Mouse (Mus musculus) forebrain, embryonic 12.5 days (tissue): ENCODE measurements at regions not wholly inside any gene's neighbourhood (a gene's known extent, or its start where the extent isn't known, plus 50 kb on each side); places are given as distances from the start of the nearest gene placed in this dataset.

Experiments used
- ATAC-seq: fragments of 200-750 bp; cut with Nextera tagmentation; 2 replicates; pipeline ENCODE4 v1.8.0; 2017; ENCODE audit warnings: moderate TSS enrichment; ENCODE audit not compliant: low FRiP score
- H3K27ac ChIP-seq: fragments of 300-500 bp; sonication (generic); 2 replicates; pipeline ENCODE4 v1.5.1; 2016; ENCODE audit warnings: mild to moderate bottlenecking
- H3K27me3 ChIP-seq: fragments of 300-500 bp; sonication (generic); 2 replicates; pipeline ENCODE4 v1.6.1; 2016; ENCODE audit warnings: mild to moderate bottlenecking
- H3K36me3 ChIP-seq: fragments of 300-500 bp; sonication (generic); replicated peaks from 2 replicates; pipeline ENCODE4 v1.6.1; 2016; ENCODE audit warnings: mild to moderate bottlenecking
- H3K4me1 ChIP-seq: fragments of 300-500 bp; sonication (generic); 2 replicates; pipeline ENCODE4 v1.6.1; 2016
- H3K4me2 ChIP-seq: fragments of 300-500 bp; sonication (generic); 2 replicates; pipeline ENCODE4 v1.6.1; 2016; ENCODE audit warnings: mild to moderate bottlenecking, moderate library complexity
- H3K4me3 ChIP-seq: fragments of 300-500 bp; sonication (generic); replicated peaks from 2 replicates; pipeline ENCODE4 v1.5.1; 2016; ENCODE audit warnings: mild to moderate bottlenecking
- H3K9ac ChIP-seq: fragments of 300-500 bp; sonication (generic); 2 replicates; pipeline ENCODE4 v1.6.1; 2016; ENCODE audit warnings: mild to moderate bottlenecking
- H3K9me3 ChIP-seq: fragments of 300-500 bp; sonication (generic); 2 replicates; pipeline ENCODE4 v1.6.1; 2016
- WGBS: fragments of 180-500 bp; shearing (Covaris S2); methylation state at CpG from one replicate; pipeline ENCODE4 v1.1.7; 2016; 5-methylcytosine and 5-hydroxymethylcytosine counted together

DNA sequence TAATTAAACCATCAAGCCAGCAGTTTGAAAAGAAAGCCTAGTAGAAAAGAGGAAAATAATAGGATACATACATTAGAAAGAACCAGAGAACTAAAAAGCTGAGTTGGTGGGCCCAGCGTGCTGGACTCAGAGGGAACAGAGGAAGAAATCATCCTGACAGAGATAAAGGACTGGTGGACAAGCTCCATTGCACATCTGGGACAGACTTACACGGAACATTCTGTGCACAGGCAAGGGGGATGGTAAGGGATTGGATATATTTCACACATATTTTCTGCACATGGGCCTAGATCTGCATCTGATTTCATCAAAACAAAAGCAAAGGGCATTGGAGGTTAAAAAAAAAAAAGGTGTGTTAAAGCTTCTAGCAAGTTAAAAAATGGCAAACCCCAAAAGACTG lies 293.5 kb downstream of the Ice1 start:
- Histone ChIP-seq H3K9me3 (no peaks in the 10 kb centered on the region), H3K9ac (no peak overlapping the region), H3K4me3 (no peak overlapping the region), H3K27ac (no peak overlapping the region), H3K4me1 (peaks cover 21% of the 10 kb centered on the region), H3K27me3 (no peaks in the 10 kb centered on the region), H3K36me3 (no peaks in the 10 kb centered on the region), H3K4me2 (no peak overlapping the region)
- 54% methylated on average over 2 of the region's 2 CpGs for WGBS
- no peak for ATAC-seq

- peaks cover 21% of the 10 kb centered on the region for H3K4me1 ChIP-seq
- ATAC-seq, result no peak
- no peak overlapping the region for H3K27ac ChIP-seq
- no peak overlapping the region for H3K9ac ChIP-seq
- H3K36me3 ChIP-seq, result no peaks in the 10 kb centered on the region
- no peaks in the 10 kb centered on the region for H3K27me3 ChIP-seq
- no peaks in the 10 kb centered on the region for H3K9me3 ChIP-seq
- no peak overlapping the region for H3K4me3 ChIP-seq
- WGBS, result 63% methylated on average over 5 of the region's 5 CpGs
- H3K4me2 ChIP-seq, result no peak overlapping the region
Observed at GRCm38 (mm10) chr13:70344311-70344710, 293.1 kb downstream of the Ice1 start.

DNA sequence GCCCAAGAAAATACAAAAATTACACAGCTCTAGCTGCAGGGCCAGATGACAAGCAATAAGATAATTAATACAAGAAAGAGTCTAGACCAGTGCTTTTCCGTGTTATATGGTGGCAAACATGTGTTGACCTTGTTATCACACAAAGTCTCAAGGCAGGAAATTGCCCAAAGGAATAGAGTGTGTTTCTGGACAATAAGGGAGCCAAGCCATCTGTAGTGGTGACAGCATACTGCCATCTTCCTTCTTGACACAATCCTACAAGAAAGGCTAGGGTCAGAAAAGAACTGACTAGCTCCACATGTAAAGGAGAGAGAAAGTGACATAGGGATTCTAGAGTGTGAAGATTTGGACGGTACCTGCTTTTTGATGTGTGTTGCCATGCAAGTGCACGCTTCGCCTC lies 289.0 kb downstream of the Ice1 start:
- H3K4me1 ChIP-seq, result peaks cover 3% of the 10 kb centered on the region; the same call in 1 of the 2 replicates
- 0 out of 2 replicates have a peak, but pooled peaks cover 3% of the 10 kb centered on the region for H3K9me3 ChIP-seq
- no peak overlapping the region for H3K9ac ChIP-seq
- no peaks in the 10 kb centered on the region for H3K36me3 ChIP-seq
- H3K4me2 ChIP-seq, result no peak overlapping the region
- H3K4me3 ChIP-seq, result no peak overlapping the region
- no peaks in the 10 kb centered on the region for H3K27me3 ChIP-seq
- WGBS, result 91% methylated on average over 4 of the region's 4 CpGs
- no peak overlapping the region for H3K27ac ChIP-seq
- ATAC-seq, result no peak

DNA sequence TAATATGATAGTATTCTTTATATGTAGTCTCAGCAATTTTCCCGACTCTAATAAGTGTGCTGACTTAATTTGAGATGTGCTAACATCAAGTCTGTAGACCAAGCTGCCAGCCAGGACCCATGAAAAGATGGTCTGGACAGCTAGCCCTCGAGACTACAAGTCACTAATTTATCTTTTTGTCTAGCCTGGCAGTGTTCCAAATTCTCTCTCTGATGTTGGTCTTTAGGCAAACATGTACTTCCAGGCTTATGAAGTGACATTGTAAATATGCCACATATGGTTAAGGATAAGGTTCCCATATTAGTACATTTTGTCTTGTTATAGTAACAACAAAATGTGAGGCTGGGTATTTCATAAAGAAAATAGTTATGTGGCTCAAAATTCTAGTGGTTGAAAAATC lies 288.5 kb downstream of the Ice1 start:
- ATAC-seq, result no peak
- 73% methylated on average over 2 of the region's 2 CpGs for WGBS
- peaks cover 1% of the 10 kb centered on the region; the same call in 1 of the 2 replicates for H3K4me1 ChIP-seq

GRCm38 (mm10) chr13:70369647-70370046 lies 267.8 kb downstream of the Ice1 start:
- Histone ChIP-seq H3K27me3 (no peaks in the 10 kb centered on the region), H3K4me2 (no peak overlapping the region), H3K9ac (no peak overlapping the region), H3K9me3 (no peaks in the 10 kb centered on the region), H3K4me3 (no peak overlapping the region), H3K36me3 (no peaks in the 10 kb centered on the region), H3K27ac (no peak overlapping the region), H3K4me1 (no peaks in the 10 kb centered on the region)
- ATAC-seq, result no peak
- WGBS, result 89% methylated on average over 2 of the region's 2 CpGs

More for the DNA sequence above, 288.5 kb downstream of the Ice1 start:
- 0 out of 2 replicates have a peak, but pooled peaks cover 3% of the 10 kb centered on the region for H3K9me3 ChIP-seq
- H3K4me2 ChIP-seq, result no peak overlapping the region
- H3K27ac ChIP-seq, result no peak overlapping the region
- H3K4me3 ChIP-seq, result no peak overlapping the region
- no peaks in the 10 kb centered on the region for H3K27me3 ChIP-seq
- H3K36me3 ChIP-seq, result no peaks in the 10 kb centered on the region
- no peak overlapping the region for H3K9ac ChIP-seq

DNA sequence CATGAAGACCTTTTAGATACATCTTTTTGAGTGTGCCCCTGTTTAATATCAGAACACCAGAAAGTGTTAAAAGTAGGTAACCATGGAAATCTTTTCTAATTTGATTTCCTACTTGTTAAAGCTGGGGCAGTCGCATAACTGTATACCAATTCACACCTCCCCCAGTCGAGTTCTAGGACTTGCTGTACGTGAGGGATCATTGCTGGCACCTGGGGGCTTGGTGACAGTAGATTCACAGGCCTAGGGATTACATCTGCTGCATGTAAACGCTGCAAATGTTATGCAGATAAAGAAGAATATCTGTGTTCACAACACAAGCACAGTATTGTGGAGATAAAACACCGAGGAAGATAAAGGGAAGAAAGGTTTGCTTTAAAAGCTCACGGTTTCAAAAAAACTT lies 256.7 kb downstream of the Ice1 start:
- 70% methylated on average over 6 of the region's 6 CpGs for WGBS

DNA sequence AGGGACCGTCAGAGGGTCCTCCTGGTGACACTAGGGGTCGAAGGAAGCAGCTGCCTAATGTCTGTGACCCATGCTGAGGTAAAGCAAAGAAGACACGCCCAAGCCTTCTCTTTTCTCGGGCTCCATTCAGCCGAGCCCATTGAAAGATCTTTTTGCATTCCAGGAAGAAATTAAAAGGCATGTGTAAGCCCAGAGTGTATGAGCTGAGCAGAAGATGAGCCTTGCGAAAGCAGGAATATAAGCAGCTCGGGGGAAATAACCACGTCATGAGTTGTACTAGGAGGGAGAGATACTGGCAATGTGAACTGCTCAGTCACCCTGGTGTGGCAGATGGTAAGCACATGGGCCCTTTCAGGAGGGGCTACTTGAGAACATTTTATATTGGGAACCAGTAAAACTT lies 252.1 kb downstream of the Ice1 start:
- H3K9ac ChIP-seq, result no peak overlapping the region
- H3K4me3 ChIP-seq, result no peak overlapping the region
- no peaks in the 10 kb centered on the region for H3K9me3 ChIP-seq
- H3K4me2 ChIP-seq, result no peak overlapping the region
- no peak for ATAC-seq
- WGBS, result 49% methylated on average over 8 of the region's 8 CpGs
- H3K4me1 ChIP-seq, result no peaks in the 10 kb centered on the region
- no peak overlapping the region for H3K27ac ChIP-seq
- H3K27me3 ChIP-seq, result no peaks in the 10 kb centered on the region
- H3K36me3 ChIP-seq, result no peaks in the 10 kb centered on the region

More for the DNA sequence above, 256.7 kb downstream of the Ice1 start:
- H3K4me2 ChIP-seq, result no peak overlapping the region
- H3K27me3 ChIP-seq, result no peaks in the 10 kb centered on the region
- H3K9ac ChIP-seq, result no peak overlapping the region
- no peak overlapping the region for H3K4me3 ChIP-seq
- H3K4me1 ChIP-seq, result no peaks in the 10 kb centered on the region
- no peaks in the 10 kb centered on the region for H3K9me3 ChIP-seq
- H3K27ac ChIP-seq, result no peak overlapping the region
- H3K36me3 ChIP-seq, result no peaks in the 10 kb centered on the region
- no peak for ATAC-seq

- WGBS, result 13% methylated on average over 1 of the region's 1 CpGs
- no peak overlapping the region for H3K4me2 ChIP-seq
- H3K9me3 ChIP-seq, result no peaks in the 10 kb centered on the region
- no peak overlapping the region for H3K4me3 ChIP-seq
- H3K27me3 ChIP-seq, result no peaks in the 10 kb centered on the region
- no peaks in the 10 kb centered on the region for H3K36me3 ChIP-seq
- H3K9ac ChIP-seq, result no peak overlapping the region
- H3K4me1 ChIP-seq, result peaks cover 8% of the 10 kb centered on the region; the same call in 1 of the 2 replicates
- ATAC-seq, result peak; percentile 55; the same call in 1 of the 2 replicates
- H3K27ac ChIP-seq, result no peak overlapping the region
Observed at GRCm38 (mm10) chr13:70412788-70413187, 224.6 kb downstream of the Ice1 start.

GRCm38 (mm10) chr13:70418156-70418555 lies 219.3 kb downstream of the Ice1 start:
- Histone ChIP-seq H3K4me2 (no peak overlapping the region), H3K27me3 (no peaks in the 10 kb centered on the region), H3K9me3 (no peaks in the 10 kb centered on the region), H3K9ac (no peak overlapping the region), H3K27ac (no peak overlapping the region), H3K4me3 (no peak overlapping the region), H3K4me1 (peaks cover 3% of the 10 kb centered on the region; the same call in 1 of the 2 replicates), H3K36me3 (no peaks in the 10 kb centered on the region)
- no peak for ATAC-seq
- WGBS, result 93% methylated on average over 2 of the region's 2 CpGs

DNA sequence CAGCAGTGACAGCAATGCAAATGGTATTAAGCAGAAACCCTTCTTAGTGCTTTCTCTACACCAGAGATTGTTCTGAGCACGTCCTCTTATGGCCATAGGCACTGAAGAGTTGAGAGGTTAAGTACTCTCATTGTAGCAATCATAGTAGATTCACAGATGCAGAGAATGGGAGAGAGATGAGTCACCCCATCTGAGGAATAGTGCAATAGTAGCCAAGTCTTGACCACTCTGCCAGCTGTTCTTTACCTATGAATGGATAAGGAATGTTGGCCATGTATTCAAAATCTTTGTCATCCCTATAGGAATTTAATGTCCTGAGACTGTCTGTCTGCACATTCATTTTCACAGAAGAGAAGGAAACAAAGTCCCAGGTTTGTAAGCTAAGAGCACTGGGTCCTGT lies 198.0 kb downstream of the Ice1 start:
- H3K27me3 ChIP-seq, result no peaks in the 10 kb centered on the region
- 59% methylated on average over 1 of the region's 1 CpGs for WGBS
- H3K36me3 ChIP-seq, result no peaks in the 10 kb centered on the region
- no peak overlapping the region for H3K27ac ChIP-seq
- H3K9ac ChIP-seq, result no peak overlapping the region
- no peak overlapping the region for H3K4me2 ChIP-seq
- no peaks in the 10 kb centered on the region for H3K4me1 ChIP-seq
- ATAC-seq, result no peak
- no peaks in the 10 kb centered on the region for H3K9me3 ChIP-seq
- no peak overlapping the region for H3K4me3 ChIP-seq

DNA sequence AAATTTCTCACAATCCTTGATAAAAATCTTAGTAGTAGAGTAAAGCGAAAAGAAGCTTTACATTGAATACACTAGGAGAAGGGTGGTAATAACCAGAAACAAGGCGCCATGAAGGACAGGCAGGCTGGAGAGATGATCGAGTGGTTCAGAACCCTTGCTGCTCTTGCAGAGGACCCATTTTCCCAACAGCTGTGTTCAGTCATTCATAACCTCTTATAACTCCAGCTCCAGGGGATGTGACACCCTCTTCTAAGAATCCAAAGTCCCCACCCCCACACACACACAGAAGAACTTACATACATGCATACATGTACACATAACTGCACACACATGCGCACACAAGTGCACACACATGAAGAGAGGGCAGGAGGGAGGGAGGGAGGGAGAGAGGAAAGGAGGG lies 190.5 kb downstream of the Ice1 start:
- ATAC-seq, result no peak
- H3K9ac ChIP-seq, result no peak overlapping the region
- no peaks in the 10 kb centered on the region for H3K27me3 ChIP-seq
- no peak overlapping the region for H3K27ac ChIP-seq
- H3K4me3 ChIP-seq, result no peak overlapping the region
- no peaks in the 10 kb centered on the region for H3K4me1 ChIP-seq
- no peaks in the 10 kb centered on the region for H3K36me3 ChIP-seq
- H3K4me2 ChIP-seq, result no peak overlapping the region
- no peaks in the 10 kb centered on the region for H3K9me3 ChIP-seq
- 100% methylated on average over 4 of the region's 4 CpGs for WGBS

DNA sequence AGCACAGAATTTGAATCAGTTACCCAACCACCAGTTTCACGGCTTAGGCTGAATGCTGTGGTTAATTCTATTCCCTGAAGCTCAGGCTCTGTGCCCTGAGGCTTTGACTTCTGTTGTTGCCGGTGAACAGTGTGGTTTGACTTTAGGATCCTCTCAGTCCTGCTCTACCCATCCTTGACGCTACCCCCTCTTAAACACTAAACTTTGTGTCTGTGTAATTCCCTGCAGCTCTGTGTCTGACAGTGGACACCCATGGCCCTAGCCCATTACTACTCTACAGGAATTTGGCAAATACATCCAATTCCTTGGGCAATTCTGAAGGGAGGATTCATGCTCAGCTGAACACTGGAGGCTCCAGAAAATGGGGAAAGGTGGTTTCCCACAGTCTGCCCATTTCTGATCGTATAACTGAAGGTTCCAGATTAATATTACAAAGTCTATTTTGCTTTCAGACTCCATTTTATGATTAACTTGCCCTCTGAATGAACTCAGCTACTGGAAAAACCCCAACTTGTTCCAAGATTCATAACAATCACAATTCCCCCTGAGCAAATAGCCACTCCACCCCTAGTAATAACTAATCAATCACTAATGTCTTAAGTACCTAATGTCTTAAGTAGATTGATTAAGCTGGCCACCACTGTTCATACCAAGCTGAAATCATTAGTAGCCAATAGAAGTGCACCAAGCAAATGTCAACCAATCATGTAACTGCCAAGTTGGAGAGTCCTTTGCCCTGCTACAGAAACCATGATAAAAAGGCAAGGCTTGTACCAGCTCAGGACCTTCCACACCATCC lies 182.6 kb downstream of the Ice1 start:
- Histone ChIP-seq H3K9ac (no peak overlapping the region), H3K4me1 (no peaks in the 10 kb centered on the region), H3K4me2 (no peak overlapping the region), H3K4me3 (no peak overlapping the region), H3K27me3 (no peaks in the 10 kb centered on the region), H3K9me3 (no peaks in the 10 kb centered on the region), H3K36me3 (no peaks in the 10 kb centered on the region), H3K27ac (no peak overlapping the region)
- ATAC-seq, result no peak
- WGBS, result 87% methylated on average over 4 of the region's 4 CpGs

- ATAC-seq, result no peak
- Histone ChIP-seq H3K27me3 (no peaks in the 10 kb centered on the region), H3K9me3 (no peaks in the 10 kb centered on the region), H3K4me3 (no peak overlapping the region), H3K4me2 (no peak overlapping the region), H3K36me3 (no peaks in the 10 kb centered on the region), H3K9ac (no peak overlapping the region), H3K4me1 (no peaks in the 10 kb centered on the region), H3K27ac (no peak overlapping the region)
- WGBS, result 83% methylated on average over 3 of the region's 3 CpGs
Observed at GRCm38 (mm10) chr13:70458406-70458805, 179.0 kb downstream of the Ice1 start.
